7 mouse cellular contexts compared by ENCODE assay signal in genomic region chr4:139091478-139092355, GRCm38 (mm10). TPM values are rescaled to one million over a fixed set of nuclear protein-coding genes. Genes with fewer than 3 reads are reported as not detected.
A peak's percentile ranks its signal among the peaks of the same experiment; 100 is the strongest.
DNase-seq lines count a peak whose midpoint lies in the region; ATAC-seq and TF ChIP-seq lines count a peak whose summit lies in the region.

No protein-coding gene starts in this region.

- ATAC-seq in forebrain, embryonic 14.5 days: peak; percentile 22
- peak; percentile 47; the same call in 1 of the 2 replicates for ATAC-seq in midbrain, embryonic 11.5 days (ENCODE audit: low FRiP score)

- no peak overlapping the region for H3K27ac ChIP-seq in ES-Bruce4 (ENCODE audit: insufficient read depth, low read length)
- H3K27ac ChIP-seq in forebrain, embryonic 14.5 days (ENCODE audit: low read depth, low read length): no peak overlapping the region
- no peak overlapping the region for H3K27ac ChIP-seq in midbrain, embryonic 11.5 days (ENCODE audit: low read depth, low read length)

- no peaks in the 10 kb centered on the region for H3K9me3 ChIP-seq in ES-Bruce4 (replicated peaks; ENCODE audit: control insufficient read depth, insufficient read depth, low read length, poor library complexity, severe bottlenecking)
- no peaks in the 10 kb centered on the region for H3K9me3 ChIP-seq in forebrain, embryonic 14.5 days (replicated peaks; ENCODE audit: control insufficient read depth, low read length)
- no peaks in the 10 kb centered on the region for H3K9me3 ChIP-seq in midbrain, embryonic 11.5 days (ENCODE audit: control insufficient read depth, low read length)

- TF ChIP-seq EP300 in ES-Bruce4 (IDR thresholded peaks at IDR 0.05; ENCODE audit: insufficient read depth, low read depth, low read length): no peak

- no peak for TF ChIP-seq POLR2A in ES-Bruce4 (IDR thresholded peaks at IDR 0.05; ENCODE audit: insufficient read depth, low read length)

- peaks cover 10% of the 10 kb centered on the region for H3K27me3 ChIP-seq in ES-Bruce4 (ENCODE audit: control insufficient read depth, insufficient read depth, low read length, poor library complexity, severe bottlenecking)
- H3K27me3 ChIP-seq in forebrain, embryonic 14.5 days (replicated peaks; ENCODE audit: control insufficient read depth, insufficient read depth, low read length): peaks cover 27% of the 10 kb centered on the region
- peaks cover 43% of the 10 kb centered on the region for H3K27me3 ChIP-seq in midbrain, embryonic 11.5 days (ENCODE audit: control insufficient read depth, insufficient read depth, low read length)

- peak overlapping the region; percentile 51 for H3K4me3 ChIP-seq in ES-Bruce4 (ENCODE audit: low read depth, low read length)
- peak overlapping the region; percentile 48 for H3K4me3 ChIP-seq in forebrain, embryonic 14.5 days (ENCODE audit: low read depth, low read length)
- peak overlapping the region; percentile 47 for H3K4me3 ChIP-seq in midbrain, embryonic 11.5 days (ENCODE audit: low read depth, low read length)

- peak; percentile 42 for DNase-seq in 3T3-L1 (ENCODE audit: low read depth, low spot score)
- peak; percentile 47 for DNase-seq in forebrain, embryonic 14.5 days (ENCODE audit: low spot score)
- DNase-seq in induced T-regulatory cell, adult 2 months (ENCODE audit: low read depth): peak; percentile 20
- DNase-seq in midbrain, embryonic 11.5 days (ENCODE audit: low spot score, missing footprints): peak; percentile 96
- no peak for DNase-seq in layer of hippocampus, adult 9-10 months (ENCODE audit: low spot score)
- DNase-seq in right cerebral cortex, adult 18-20 months: no peak

- peak overlapping the region; percentile 85 for H3K4me2 ChIP-seq in forebrain, embryonic 14.5 days (ENCODE audit: low read length)
- H3K4me2 ChIP-seq in midbrain, embryonic 11.5 days: peak overlapping the region; percentile 77

- no peaks in the 10 kb centered on the region for H3K36me3 ChIP-seq in ES-Bruce4 (ENCODE audit: control insufficient read depth, insufficient read depth, low read length, poor library complexity, severe bottlenecking)
- no peaks in the 10 kb centered on the region for H3K36me3 ChIP-seq in forebrain, embryonic 14.5 days (ENCODE audit: control insufficient read depth, insufficient read depth, low read length)
- no peaks in the 10 kb centered on the region for H3K36me3 ChIP-seq in midbrain, embryonic 11.5 days (ENCODE audit: control insufficient read depth, insufficient read depth, low read length)

- WGBS in forebrain, embryonic 14.5 days: 2% methylated on average over 28 of the region's 28 CpGs
- 2% methylated on average over 28 of the region's 28 CpGs for WGBS in midbrain, embryonic 11.5 days

- peak overlapping the region; percentile 84 for H3K9ac ChIP-seq in ES-Bruce4 (ENCODE audit: low read depth, poor library complexity, severe bottlenecking)
- peak overlapping the region; percentile 62 for H3K9ac ChIP-seq in forebrain, embryonic 14.5 days (ENCODE audit: low read length)
- H3K9ac ChIP-seq in midbrain, embryonic 11.5 days (ENCODE audit: low read length): peak overlapping the region; percentile 57; the same call in 1 of the 2 replicates

- H3K4me1 ChIP-seq in ES-Bruce4 (ENCODE audit: control insufficient read depth, insufficient read depth, low read length): no peaks in the 10 kb centered on the region
- H3K4me1 ChIP-seq in forebrain, embryonic 14.5 days (ENCODE audit: control insufficient read depth, insufficient read depth, low read length): peaks cover 7% of the 10 kb centered on the region; the same call in 1 of the 2 replicates
- peaks cover 13% of the 10 kb centered on the region for H3K4me1 ChIP-seq in midbrain, embryonic 11.5 days (ENCODE audit: control insufficient read depth, insufficient read depth, low read length)

- no peak for TF ChIP-seq CTCF in ES-Bruce4 (IDR thresholded peaks at IDR 0.05; ENCODE audit: low read depth, low read length)

RNA-seq across cellular contexts. Expression of gene Nbl1, which starts 1.1 kb away (rescaled TPM):
- 4.3 and 5.1 TPM in 2 replicates for polyA plus RNA-seq in ES-Bruce4 (2011; ENCODE audit: insufficient read depth, insufficient read length, low read depth, missing spikeins)
- 22.3 and 29.8 TPM in 2 replicates for polyA plus RNA-seq in forebrain, embryonic 14.5 days (2014; fragmentation: Nextera tagmentation; extraction: Ambion mirVana)
- 12.7 and 13.6 TPM in 2 replicates for polyA plus RNA-seq in midbrain, embryonic 11.5 days (2014; fragmentation: Nextera tagmentation; extraction: Ambion mirVana)

RNA-seq across cellular contexts. Expression of gene Htr6, which starts 16.3 kb away (rescaled TPM):
- not detected in 2 replicates for polyA plus RNA-seq in ES-Bruce4 (2011; ENCODE audit: insufficient read depth, insufficient read length, low read depth, missing spikeins)
- polyA plus RNA-seq in forebrain, embryonic 14.5 days (2014; fragmentation: Nextera tagmentation; extraction: Ambion mirVana): 0.30 TPM in 2 replicates
- not detected in 2 replicates for polyA plus RNA-seq in midbrain, embryonic 11.5 days (2014; fragmentation: Nextera tagmentation; extraction: Ambion mirVana)

RNA-seq across cellular contexts. Expression of gene Minos1, which starts 39.2 kb away (rescaled TPM):
- polyA plus RNA-seq in ES-Bruce4 (2011; ENCODE audit: insufficient read depth, insufficient read length, low read depth, missing spikeins): 137 and 154 TPM in 2 replicates
- polyA plus RNA-seq in forebrain, embryonic 14.5 days (2014; fragmentation: Nextera tagmentation; extraction: Ambion mirVana): 411 and 472 TPM in 2 replicates
- polyA plus RNA-seq in midbrain, embryonic 11.5 days (2014; fragmentation: Nextera tagmentation; extraction: Ambion mirVana): 421 and 426 TPM in 2 replicates

Comparison
In these comparisons a context has a peak if more than half of its experiments do, and no peak if none do; other contexts are left out.
1. DNase-seq: peak in 3T3-L1 (single experiment), forebrain, embryonic 14.5 days (single experiment), induced T-regulatory cell, adult 2 months (single experiment) and midbrain, embryonic 11.5 days (single experiment); none in layer of hippocampus, adult 9-10 months (single experiment) and right cerebral cortex, adult 18-20 months (single experiment).
2. Peak in every context shown above with its lines, with median percentiles within 50 percentile points of each other: H3K4me3 ChIP-seq and H3K9ac ChIP-seq.